Mouse (Mus musculus) embryo, embryonic 9.5 days (tissue): ENCODE measurements around the gene Asb1.

Source experiments
- DNase-seq: peaks from one replicate; pipeline ENCODE4 v3.0.0-alpha.2; 2017; ENCODE audit errors: extremely low spot score

The Asb1 gene

DNA sequence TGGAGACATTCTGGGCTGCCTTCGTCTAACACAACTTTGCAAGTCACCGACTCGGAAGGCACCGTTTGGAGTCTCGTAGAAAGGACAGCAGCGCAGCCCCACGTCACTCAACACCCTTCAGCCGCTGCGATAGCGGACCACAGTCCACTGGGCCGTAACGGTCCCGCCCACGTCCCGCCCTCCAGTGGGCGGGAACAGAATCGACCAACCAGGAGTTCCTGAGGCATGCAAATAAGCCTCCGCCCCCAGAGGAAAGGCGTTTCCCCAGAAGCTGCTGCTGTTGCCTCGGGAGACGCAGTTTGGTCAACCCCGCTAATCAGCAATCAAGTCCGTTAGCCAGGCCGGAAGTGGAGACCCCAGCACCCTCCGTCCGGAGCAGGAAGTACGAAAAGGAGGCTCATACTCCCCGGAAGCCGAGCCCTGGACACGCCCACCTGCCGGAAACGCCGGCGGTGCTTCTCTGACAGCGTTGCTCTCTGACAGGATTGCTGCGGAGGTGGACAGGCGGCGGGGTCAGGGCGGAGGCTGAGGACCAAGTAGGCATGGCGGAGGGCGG lies at the start of gene Asb1:
Gene Asb1, plus strand, starts transcription at position 274 of the 556 bp plus-strand sequence.
- peak; percentile 95 for DNase-seq

GRCm38 (mm10) chr1:91492740-91493139 lies 47.6 kb upstream of the Asb1 start:
- DNase-seq: no peak

DNA sequence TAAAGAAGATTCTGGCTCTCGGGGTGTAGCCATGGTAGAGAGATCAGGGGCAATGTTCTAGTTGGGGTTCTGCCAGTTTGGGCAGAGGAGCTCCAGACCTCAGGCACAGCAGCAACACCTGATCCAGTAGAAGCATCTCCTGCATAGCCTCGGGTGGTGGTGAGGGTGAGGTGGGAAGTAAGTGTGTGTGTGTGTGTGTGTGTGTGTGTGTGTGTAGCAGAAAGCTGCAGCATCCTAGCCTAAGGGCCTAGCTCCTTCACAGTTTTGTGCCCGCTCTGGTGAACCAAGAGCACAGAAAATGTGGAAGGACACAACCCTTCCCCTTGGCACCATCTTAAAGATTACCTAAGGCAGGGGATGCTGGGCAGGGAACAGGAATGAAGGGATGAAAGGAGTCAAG lies 46.4 kb upstream of the Asb1 start:
- DNase-seq: no peak

GRCm38 (mm10) chr1:91494457-91495140 lies 45.7 kb upstream of the Asb1 start, which contains the start of gene Traf3ip1:
Gene Traf3ip1, plus strand, starts transcription at chr1:91494647.
- peak; percentile 92 for DNase-seq

GRCm38 (mm10) chr1:91495321-91495720 lies 45.0 kb upstream of the Asb1 start:
- no peak for DNase-seq

DNA sequence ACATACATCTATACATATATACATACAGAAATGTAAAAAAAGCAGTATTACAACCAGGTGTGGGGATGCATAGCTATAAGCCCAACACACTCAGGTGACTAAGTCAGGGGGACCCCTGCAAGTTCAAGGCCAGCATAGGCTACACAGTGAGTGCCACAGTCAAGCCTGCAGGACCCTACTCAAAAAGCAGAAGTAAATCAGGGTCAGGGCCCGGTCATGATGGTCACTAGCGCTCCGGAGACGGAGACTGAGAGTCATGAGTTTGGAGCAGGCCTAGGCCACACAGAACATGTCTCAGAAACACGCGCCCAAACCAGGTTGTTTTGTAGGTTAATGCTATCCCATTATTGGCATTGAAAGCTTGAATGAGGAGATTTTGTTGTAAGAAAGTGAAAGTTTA lies 41.8 kb upstream of the Asb1 start:
- DNase-seq: no peak

DNA sequence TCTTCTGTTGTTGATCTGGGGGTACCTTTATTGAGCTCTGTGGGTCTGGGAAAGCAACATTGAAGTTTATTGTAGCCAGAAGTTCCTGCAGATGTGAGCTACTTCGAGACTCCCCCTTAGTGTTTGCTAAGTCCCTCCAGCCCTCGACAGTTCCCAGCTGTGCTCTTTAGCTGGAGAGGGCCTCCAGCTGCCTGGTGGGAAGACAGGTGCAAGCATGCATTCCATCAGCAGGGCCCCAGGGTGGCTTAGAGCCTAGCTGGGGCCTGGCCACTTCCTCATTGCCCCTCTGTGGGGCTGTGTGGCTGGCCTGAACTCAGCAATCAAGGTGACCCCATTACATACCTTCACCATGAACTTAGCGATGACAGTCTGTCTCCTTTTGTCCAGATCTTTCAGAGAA lies 35.7 kb upstream of the Asb1 start:
- DNase-seq: no peak

DNA sequence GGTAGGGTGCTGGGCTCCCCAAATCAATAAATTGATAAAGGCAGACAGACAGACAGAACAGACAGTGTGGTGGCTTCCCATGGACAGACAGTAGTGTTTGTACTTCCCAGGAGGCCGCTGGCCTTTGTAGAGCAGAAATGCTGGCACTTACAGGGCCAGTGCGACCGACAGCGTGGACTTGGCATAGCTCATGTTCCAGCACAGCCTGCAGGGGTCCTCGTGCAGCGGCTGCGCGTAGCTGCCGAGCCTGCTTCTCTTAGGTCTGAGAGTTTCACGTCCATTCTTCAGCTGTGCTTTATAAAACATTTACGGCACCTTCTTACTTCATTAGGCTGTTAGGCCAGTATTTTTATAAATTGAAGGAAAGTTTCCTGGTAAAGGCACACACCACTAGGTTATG lies 25.4 kb upstream of the Asb1 start:
- DNase-seq: no peak

GRCm38 (mm10) chr1:91515642-91516041 lies 24.7 kb upstream of the Asb1 start:
- DNase-seq: no peak

GRCm38 (mm10) chr1:91523759-91524158 lies 16.6 kb upstream of the Asb1 start:
- peak; percentile 65 for DNase-seq

DNA sequence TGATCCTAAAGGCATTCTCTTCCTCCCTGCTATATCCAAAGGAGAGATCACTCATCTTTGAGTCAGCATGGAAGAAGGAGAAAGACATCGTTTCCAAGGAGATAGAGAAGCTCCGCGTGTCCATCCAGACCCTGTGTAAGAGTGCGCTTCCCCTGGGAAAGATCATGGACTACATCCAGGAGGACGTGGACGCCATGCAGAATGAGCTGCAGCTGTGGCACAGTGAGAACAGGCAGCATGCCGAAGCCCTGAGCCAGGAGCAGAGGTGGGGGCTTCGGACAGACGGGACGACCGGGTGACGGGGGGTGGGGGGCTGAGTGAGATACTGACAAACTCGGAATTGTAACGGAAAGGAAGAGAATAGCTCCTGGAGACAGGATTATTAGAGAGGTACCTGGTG lies 14.5 kb upstream of the Asb1 start:
- no peak for DNase-seq

- DNase-seq: no peak
These were observed 10.2 kb upstream of the Asb1 start for GRCm38 (mm10) chr1:91530166-91530565.

DNA sequence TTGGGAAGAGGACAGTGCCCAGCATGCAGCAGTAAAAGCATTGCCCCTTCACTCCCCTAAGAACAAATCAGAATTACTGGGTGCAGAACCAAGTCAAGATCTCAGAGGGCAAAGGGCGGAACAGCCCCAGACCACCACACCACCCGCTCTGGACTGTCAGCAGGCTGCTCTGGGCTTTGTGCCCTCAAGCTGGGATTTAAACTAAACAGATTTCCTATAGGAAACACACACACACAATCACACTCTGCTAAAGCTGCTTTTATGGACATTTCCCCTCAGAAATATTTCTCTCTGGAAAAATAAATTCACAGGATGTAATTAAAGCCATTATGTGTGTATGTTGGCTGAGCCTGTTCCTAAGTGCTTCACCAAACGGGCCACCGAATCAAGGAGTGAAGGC lies 8.1 kb upstream of the Asb1 start:
- no peak for DNase-seq

- DNase-seq: no peak
These were observed 7.5 kb upstream of the Asb1 start for GRCm38 (mm10) chr1:91532892-91533291.

DNA sequence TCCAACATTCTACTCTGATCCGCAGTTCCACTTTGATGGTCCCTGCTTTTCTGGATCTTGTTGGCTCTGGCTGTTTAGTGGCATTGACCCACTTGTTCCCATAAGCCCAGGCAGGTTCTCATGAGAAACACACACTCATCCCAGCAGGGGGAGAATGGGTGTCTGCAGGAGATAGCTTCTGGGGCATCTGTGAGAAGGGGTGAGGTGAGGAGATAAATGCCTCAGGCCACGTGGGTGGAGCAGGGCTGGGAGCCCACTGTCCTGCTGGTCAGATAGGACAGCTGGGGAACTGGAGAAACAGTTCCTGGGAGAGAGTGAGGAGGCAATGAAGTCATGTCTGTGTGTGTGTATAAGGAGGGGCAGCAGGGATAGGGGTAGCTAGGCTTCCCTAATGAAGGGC lies 6.9 kb upstream of the Asb1 start:
- DNase-seq: no peak

GRCm38 (mm10) chr1:91533961-91534723 lies 6.2 kb upstream of the Asb1 start:
- DNase-seq: no peak

GRCm38 (mm10) chr1:91537786-91538569 lies 2.4 kb upstream of the Asb1 start:
- no peak for DNase-seq

DNA sequence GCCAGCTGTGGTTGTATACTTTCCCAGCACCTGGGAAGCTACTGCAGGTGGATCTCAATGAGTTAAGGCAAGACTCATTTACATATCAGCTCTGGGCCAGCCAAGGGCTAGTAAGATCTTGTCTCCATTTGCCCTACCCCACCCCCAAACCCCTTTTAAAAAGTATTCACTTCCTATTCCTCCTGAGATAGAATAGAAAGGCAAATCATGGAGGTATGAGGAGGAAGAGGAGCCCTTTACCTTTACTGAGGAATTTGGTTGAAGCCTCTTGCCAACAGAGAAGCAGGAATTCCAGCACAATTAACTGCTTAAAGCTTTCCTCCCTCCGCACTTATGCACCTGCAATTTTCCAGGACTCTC lies 1.8 kb upstream of the Asb1 start:
- DNase-seq: no peak

GRCm38 (mm10) chr1:91539246-91539645 lies 1.1 kb upstream of the Asb1 start:
- DNase-seq: no peak

DNA sequence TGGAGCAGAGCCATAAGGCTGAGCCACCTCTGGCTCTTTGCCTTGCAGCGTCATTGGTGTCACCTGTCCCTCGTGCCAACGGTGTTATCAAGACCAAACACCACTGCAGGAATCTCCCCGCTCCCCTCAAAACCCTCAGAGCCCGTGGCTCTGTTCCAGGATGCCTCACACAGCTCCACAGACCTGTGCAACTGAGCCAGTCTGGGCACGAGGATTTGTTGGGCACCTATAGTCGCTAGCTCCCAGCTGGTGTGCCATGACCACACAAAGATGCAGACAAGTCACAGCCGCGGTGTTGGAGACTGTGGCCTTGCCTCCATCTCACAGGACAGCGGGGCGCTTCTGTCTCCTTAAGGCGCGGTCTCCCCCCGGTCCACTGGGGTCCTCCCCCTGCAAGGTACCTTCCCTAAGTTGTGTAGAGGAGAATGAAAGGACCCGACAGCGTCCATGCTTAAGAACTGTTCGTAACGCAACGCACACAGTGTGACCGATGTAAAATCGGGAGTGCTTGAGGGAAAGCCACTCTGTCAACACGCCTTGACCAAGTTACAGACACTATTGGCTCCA lies 557 bp upstream of the Asb1 start:
- DNase-seq: no peak

DNA sequence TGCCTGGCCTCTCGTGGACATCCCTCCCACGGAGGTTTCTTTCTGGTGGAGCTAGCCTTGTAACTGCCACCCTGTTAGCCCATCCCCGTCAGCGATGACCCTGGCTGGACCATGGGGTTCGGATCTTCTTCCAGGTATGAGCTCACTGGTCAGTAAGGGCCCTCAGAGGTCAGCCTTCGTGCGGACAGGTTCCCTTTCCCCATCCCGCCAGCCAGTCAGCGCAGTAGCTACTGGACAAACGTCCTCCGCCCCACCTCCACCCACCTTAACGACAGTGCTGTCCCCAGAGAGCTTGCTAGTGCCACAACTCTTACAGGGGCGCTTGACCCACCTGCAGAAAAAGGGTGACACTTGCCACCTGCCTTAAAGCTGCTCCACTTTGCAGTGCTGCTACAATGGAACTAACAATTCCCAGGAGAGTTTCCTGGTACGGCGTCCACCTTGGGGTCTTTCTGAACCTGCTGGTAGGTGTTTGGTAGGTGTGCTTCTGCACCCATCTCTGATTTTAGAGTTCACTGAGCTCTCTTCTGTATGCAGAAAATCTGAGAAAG lies 773 bp downstream of the Asb1 start:
- no peak for DNase-seq

DNA sequence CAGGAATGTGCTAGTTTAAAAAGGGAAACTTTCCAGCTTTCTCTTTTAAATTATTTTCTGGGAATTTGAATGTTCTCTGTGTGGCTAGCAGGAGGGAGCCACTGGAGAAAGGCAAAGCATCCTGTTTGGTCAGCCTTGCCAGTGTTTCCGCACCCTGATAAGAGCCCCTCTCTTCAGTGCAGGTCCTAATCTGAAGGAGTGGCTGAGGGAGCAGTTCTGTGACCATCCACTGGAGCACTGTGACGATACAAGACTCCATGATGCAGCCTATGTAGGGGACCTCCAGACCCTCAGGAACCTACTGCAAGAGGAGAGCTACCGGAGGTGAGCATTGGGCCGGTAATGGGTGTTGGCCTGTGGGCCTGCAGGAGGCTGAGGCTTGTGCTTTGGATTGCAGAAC lies 3.6 kb downstream of the Asb1 start:
- no peak for DNase-seq
